Mouse (Mus musculus): ENCODE data around the gene Gabarapl2.
A peak's percentile ranks its signal among the peaks of the same experiment; 100 is the strongest.

The Gabarapl2 gene

DNA sequence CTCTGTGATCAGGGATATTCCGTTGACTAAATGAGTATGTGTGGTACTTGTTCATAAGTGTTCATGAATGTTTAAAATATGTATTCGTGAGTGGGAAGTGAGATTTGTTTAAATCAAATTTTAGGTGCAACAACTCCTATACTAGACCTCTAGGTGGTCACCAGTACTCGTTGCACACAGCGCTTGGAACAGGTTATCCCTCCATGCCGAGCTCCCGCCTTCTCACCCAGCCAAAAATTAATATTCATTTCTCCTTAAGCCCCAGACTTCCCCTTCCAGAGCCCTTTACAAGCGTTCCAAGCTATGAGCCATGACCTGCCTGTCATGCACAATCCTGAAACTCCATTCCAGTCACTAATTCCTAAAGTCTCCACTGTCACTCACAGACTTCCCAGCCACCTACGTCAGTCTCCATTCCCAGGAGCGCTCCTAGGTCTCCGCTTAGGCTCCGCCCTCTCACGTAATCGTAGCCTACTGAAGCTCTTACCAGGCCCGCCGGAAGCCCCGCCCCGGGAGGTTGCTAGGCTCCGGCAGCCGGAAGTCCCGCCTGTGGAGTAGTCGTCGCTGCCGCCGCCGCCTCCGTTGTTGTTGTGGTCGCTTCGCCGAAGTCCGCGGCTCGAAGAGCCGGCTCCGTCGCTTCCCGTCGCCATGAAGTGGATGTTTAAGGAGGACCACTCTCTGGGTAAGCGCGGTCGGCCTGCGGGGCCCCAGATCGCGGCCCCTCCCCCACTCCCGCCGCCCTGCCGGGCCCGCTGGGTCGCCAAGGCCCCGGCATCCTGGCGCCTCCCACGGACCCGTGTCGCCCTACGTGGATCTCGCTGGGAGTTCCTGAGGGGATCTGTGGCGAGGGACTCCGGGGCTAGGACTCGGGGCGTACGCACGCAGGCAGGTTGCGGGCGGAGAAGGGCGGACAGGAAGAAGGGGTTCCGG lies at the start of gene Gabarapl2:
TSS of gene Gabarapl2 (plus strand) at position 533 of the 930 bp plus-strand sequence.
- DNase-seq = peak; percentile 98

DNA sequence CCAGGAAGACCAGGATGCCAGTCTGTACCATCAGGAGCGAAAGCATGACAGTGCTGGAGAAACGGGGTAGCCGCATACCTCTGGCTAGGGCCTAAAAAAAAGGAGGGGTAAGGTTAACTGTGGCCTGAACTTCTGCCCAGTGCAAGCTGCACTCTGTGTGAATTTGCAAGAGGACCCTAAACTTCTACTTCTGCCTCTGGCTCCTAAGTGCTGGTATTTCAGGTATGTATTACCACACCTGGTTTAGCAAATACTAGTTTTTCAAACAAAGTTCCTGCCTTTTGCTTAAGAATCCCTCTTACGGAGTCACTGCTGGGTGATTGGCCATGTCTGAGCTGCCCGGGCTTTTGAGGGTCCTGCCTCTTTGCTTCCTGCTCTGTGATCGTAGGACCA lies 49.6 kb upstream of the Gabarapl2 start:
- no peak for DNase-seq

GRCm38 (mm10) chr8:111891983-111892382 lies 48.5 kb upstream of the Gabarapl2 start:
- DNase-seq = no peak

DNA sequence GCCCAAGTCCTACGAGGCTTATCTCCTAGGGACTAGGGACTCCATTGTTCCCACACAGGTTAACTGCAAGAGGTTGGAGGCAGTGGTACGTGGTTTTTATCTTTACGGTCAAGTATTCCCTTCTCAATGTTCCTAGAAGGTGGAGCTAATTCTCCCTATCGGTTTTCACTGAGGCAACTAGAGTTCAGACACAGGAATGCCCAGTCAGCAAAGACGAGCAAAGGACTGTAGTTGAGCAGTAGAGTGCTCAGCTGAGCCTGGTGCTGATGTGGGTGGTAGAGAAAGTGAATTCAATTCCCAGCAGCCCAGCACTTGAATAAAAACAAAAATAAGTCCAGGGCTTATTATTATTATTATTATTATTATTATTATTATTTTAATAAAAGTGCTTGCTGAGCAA lies 47.9 kb upstream of the Gabarapl2 start:
- no peak for DNase-seq

- no peak for DNase-seq
Measured at GRCm38 (mm10) chr8:111894955-111895354, 45.5 kb upstream of the Gabarapl2 start.

GRCm38 (mm10) chr8:111898586-111898985 lies 41.9 kb upstream of the Gabarapl2 start:
- no peak for DNase-seq

DNA sequence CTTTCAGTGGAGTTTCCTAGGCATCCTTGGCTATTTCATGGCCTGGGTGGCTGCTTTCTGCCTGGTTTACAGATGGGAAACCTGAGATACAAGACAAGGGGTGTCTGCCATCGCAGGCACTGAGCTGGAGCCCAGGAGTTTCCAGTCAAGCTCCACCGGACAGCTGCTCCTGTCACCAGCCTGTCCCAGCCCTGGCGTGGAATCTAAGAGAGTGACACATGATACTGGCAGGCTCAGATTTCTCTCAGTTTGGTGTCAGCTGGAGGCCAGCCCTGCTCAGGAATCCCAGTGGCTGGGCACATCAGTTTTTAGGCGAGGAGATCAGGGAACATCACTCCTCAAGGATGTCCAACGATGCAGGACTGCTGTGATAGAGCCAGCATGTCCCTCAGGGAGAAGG lies 38.4 kb upstream of the Gabarapl2 start:
- no peak for DNase-seq

DNA sequence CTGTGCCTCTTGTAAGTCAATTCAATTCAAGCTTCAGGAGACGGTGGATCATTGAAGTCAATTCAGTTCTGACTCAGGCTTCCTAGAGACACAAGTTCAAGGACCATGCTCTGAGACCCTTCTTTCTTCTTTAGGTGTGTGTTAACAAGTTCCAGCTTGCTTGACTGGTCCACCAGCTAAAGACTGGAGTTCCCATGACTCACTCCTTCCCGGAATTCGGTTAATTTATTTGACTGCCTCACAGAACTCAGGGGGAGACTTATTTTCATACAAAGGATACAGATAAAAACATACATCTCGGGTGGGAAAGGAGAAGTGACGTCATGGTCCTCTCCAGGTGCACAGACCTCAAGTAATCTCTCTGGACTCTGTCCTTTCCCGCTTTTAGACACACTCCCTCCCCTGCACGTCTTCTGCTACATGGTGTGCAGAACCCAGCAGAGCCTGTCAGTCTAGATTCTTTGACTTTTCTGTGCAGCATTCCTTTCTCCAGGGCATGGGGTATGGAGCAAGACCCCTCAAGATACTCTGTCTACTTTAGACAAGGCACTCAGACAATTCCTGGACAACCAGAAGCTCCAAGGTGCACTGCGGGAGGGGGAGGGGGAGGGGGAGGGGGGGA lies 34.9 kb upstream of the Gabarapl2 start:
- no peak for DNase-seq

DNA sequence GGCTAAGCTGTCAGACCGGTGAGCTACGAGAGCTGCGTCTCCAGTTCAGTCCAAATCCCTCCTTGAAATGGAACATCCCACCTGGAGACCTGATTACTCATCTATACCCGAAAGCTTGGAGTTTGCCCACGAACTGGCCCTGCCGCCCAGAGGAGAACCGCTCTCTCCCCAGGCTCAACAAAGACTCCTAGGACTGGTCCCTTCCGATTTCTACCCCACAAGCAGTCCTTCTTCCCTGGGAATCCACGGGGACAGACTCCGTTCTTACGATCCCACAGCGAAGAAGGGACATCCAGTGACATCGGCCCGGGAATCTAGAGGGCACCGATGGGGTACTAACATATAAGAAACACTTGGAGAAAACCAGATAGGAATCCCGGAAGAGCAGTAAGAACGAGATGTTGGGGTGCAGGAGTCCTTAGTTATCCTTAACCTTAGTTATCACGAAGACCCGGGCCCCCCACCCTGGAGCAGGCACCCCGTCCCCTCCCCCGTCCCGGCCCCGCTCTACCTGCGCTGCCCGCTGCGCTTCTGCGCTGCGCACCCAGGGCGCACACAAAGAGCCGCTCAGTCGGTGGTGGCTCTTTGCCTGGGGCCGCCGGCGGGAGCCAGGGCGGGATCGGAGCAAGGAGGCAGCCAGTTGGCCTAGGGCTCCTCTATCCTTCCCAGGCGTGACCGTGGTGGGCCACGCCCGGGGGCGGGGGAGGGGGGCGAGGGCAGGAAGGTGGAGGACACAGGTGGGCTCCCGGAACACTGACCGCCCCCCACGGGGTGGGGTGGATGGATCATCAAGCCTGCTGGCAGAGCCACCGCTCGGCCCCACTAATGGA lies 30.7 kb upstream of the Gabarapl2 start, which contains the start of gene Chst5:
TSS of gene Chst5 (minus strand) at position 827 of the 830 bp plus-strand sequence.
- no peak for DNase-seq

GRCm38 (mm10) chr8:111911572-111911971 lies 28.9 kb upstream of the Gabarapl2 start:
- DNase-seq = no peak

DNA sequence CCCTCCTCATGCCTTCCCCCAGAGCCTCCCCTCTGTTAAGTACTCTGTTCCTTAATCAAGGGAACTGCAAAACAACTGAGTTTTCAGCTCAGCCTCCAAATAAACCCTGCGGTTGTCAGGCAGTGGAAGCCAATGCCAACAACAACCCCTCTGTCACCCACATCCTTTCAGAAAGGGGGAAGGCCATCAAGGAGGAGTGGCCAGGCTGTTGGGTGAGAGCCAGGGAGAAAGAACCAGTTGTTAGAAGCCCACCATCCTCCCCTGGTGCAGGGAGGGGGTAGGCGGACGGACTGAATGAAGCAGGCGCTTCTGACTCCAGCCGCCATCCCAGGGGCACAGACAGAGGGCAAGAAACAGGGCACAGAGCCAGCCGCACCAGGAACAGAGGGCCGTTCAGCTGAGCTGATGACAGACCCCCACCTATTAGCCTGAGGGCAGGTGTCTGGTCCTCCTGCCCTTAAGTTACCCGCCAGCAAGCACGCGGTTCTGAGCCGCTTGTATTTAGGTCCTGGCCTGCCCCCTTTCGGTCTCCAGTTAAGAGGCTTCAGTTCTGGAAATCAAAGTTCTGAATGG lies 27.6 kb upstream of the Gabarapl2 start:
- DNase-seq = no peak

DNA sequence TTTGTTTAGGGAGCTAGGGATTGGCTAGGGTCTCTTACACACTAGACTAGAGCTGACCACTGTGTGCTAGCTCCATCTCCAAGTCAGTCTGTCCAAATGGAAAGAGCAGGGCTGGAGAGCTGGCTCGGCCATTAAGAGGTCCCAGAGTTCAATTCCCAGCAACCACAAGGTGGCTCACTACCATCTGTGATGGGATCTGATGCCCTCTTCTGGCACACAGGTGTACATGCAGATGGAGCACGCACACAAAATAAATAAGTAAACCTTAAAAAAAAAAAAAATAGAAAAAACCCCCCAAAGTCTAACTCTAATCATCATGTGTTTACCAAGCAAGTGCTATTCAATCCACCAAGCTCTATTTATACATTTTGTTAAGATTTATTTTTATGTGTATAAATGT lies 20.8 kb upstream of the Gabarapl2 start:
- no peak for DNase-seq

DNA sequence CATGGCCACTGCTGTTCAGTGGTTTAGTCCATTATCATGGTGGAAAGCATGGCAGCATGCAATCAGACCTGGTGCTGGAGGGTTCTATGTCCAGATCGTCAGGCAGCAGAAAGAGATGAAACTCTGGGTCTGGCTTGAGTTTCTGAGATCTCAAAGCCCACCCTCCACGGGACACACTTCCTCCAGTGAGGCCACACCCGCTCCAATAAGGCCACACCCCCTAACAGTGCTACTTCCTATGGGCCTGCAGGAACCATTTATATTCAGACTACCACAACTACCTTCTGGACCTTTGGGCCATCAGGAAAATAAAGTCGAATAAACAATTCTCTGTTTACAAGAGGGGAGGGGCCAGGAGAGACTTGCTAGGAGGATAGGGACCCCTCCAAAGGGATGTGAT lies 19.5 kb upstream of the Gabarapl2 start:
- no peak for DNase-seq

- peak; percentile 15 for DNase-seq
Measured at GRCm38 (mm10) chr8:111923383-111923804, 17.1 kb upstream of the Gabarapl2 start.

DNA sequence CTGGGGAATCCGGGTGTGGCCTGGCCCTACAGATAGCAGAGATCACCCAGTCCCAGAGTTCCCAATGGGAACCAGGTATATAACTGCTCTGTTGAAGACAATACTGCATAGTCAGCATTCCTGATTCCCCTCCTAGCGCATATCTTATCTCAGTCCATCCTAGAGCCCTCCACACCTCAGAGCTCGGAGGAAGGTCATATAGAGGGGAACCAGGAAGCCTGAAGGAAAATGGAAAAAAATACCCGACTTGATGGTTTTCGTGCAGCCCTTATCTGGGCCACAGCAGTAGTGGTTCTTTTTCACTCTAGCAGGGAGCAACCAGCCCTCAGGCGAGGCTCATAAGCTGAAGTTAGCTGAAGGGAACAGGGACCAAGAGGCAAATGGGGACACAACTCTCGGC lies 15.5 kb upstream of the Gabarapl2 start:
- DNase-seq = no peak

GRCm38 (mm10) chr8:111929648-111930344 lies 10.7 kb upstream of the Gabarapl2 start:
- no peak for DNase-seq

GRCm38 (mm10) chr8:111931721-111932120 lies 8.8 kb upstream of the Gabarapl2 start:
- no peak for DNase-seq

GRCm38 (mm10) chr8:111932580-111933336 lies 7.7 kb upstream of the Gabarapl2 start:
- DNase-seq = peak; percentile 78

- peak; percentile 90 for DNase-seq
Measured at GRCm38 (mm10) chr8:111933348-111934076, 7.0 kb upstream of the Gabarapl2 start, which contains the start of gene Tmem231. Gene Tmem231 (minus strand): TSS chr8:111933881.

DNA sequence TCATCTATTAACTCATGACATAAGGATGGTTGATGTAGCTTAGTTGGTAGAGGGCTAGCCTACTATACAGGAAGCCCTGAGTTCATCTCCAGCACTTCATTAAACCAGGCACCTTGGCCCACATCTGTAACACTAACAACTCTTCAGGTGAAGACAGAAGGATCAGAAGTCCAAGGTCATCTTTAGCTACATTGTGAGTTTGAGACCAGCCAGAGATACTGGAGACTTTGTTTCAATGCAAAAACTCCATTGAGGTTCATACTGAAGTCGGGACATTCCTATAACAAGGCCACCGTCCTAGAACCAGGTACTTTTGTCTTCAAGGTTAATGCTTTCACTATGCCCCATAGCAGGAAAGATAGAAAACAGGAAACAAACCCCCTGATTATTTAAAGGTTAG lies 6.3 kb upstream of the Gabarapl2 start:
- DNase-seq = no peak

DNA sequence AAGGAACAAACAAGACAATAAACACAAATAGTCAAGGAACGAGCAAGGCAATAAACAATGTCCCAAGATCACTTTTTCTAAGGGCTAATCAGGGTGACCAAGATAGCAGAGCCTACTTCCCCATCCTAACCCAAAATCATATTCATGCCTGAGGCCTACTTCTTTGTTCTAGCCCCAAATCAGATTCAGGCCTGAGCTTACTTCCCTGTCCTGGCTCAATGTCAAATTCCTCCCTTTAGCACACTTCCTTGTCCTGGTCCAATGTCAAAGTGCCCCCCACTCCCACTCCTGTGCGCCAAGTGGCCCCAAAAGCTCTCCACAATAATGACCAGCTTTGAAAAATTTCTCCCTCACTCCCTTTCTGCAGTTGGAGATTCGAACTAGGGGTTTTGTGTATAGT lies 3.3 kb upstream of the Gabarapl2 start:
- no peak for DNase-seq
